Mouse (Mus musculus) E14TG2a.4 (cell line): ENCODE results near the gene 6430628N08Rik.

ENCODE experiments used
- CTCF ChIP-seq: conservative IDR thresholded peaks from 2 replicates; pipeline ENCODE4 v1.5.1; 2014; ENCODE audit warnings: low read length
- NANOG ChIP-seq: IDR thresholded peaks from 2 replicates; pipeline ENCODE4 v1.6.1; 2014; ENCODE audit warnings: borderline replicate concordance, low read length, mixed read lengths
- POU5F1 ChIP-seq: IDR thresholded peaks from 2 replicates; pipeline ENCODE4 v1.6.1; 2014; ENCODE audit warnings: low read length, borderline replicate concordance

GRCm38 (mm10) chr4:115851569-115851968, 38.9 kb upstream of the 6430628N08Rik start:
- no peak for TF ChIP-seq CTCF
- no peak for TF ChIP-seq POU5F1
- TF ChIP-seq NANOG = no peak
